Comparison of ENCODE assay signal across 11 mouse cellular contexts in genomic region chr5:149272535-149272934, GRCm38 (mm10). TPM values are rescaled to one million over a fixed set of nuclear protein-coding genes. Genes with fewer than 3 reads are reported as not detected.
DNase-seq lines count a peak whose midpoint lies in the region; ATAC-seq and TF ChIP-seq lines count a peak whose summit lies in the region.
"Had no signal": no experiment of that assay in that cellular context is flagged by ENCODE, and none has a peak within 500 bp of the region (broad histone marks: within the 10 kb centered on the region; RNA-seq: fewer than 3 reads in every experiment).

No protein-coding gene starts in this region.

- peak; percentile 62 for DNase-seq in layer of hippocampus, adult 9-11 months
- DNase-seq in layer of hippocampus, postnatal 14 days (ENCODE audit: low spot score in 2 of 2): no peak
- DNase-seq in embryonic facial prominence, embryonic 10.5 days (ENCODE audit: low spot score): no peak
- peak; percentile 60 for DNase-seq in lung, postnatal 14 days
- DNase-seq in thymus, postnatal 14 days: peak; percentile 64
- no peak for DNase-seq in adrenal gland, postnatal 10 days
- DNase-seq in forebrain, postnatal 0 days: no peak
- DNase-seq: cerebellum, postnatal 10 days; kidney, postnatal 14 days had no signal

- peaks cover 6% of the 10 kb centered on the region; the same call in 1 of the 2 replicates for H3K9me3 ChIP-seq in embryonic facial prominence, embryonic 10.5 days
- 0 out of 2 replicates have a peak, but pooled peaks cover 4% of the 10 kb centered on the region for H3K9me3 ChIP-seq in forebrain, postnatal 0 days (ENCODE audit: low read length)

- H3K4me3 ChIP-seq in embryonic facial prominence, embryonic 10.5 days: no peak overlapping the region
- no peak overlapping the region for H3K4me3 ChIP-seq in forebrain, postnatal 0 days (ENCODE audit: low read depth, low read length)
- H3K4me3 ChIP-seq: limb, embryonic 12.5 days had no signal

- no peak for ATAC-seq in forebrain, postnatal 0 days

- 0 out of 2 replicates have a peak, but pooled peaks cover 5% of the 10 kb centered on the region for H3K4me1 ChIP-seq in embryonic facial prominence, embryonic 10.5 days
- no peaks in the 10 kb centered on the region for H3K4me1 ChIP-seq in forebrain, postnatal 0 days (ENCODE audit: insufficient read depth)
- H3K4me1 ChIP-seq: limb, embryonic 12.5 days had no signal

- no peaks in the 10 kb centered on the region for H3K27me3 ChIP-seq in embryonic facial prominence, embryonic 10.5 days (replicated peaks; ENCODE audit: low read depth, poor library complexity, severe bottlenecking)
- H3K27me3 ChIP-seq in forebrain, postnatal 0 days (ENCODE audit: insufficient read depth, low read length): no peaks in the 10 kb centered on the region
- H3K27me3 ChIP-seq: limb, embryonic 12.5 days had no signal

- no peak overlapping the region for H3K9ac ChIP-seq in forebrain, postnatal 0 days
- H3K9ac ChIP-seq: hindbrain, embryonic 14.5 days; limb, embryonic 12.5 days had no signal

- no peak for TF ChIP-seq CTCF in forebrain, postnatal 0 days (IDR thresholded peaks at IDR 0.05; ENCODE audit: low read depth)

- peak overlapping the region; percentile 14; the same call in 1 of the 2 replicates for H3K27ac ChIP-seq in embryonic facial prominence, embryonic 10.5 days (replicated peaks)
- no peak overlapping the region for H3K27ac ChIP-seq in forebrain, postnatal 0 days (ENCODE audit: low read depth, low read length)
- H3K27ac ChIP-seq: hindbrain, embryonic 14.5 days; limb, embryonic 12.5 days had no signal

- no peaks in the 10 kb centered on the region for H3K36me3 ChIP-seq in embryonic facial prominence, embryonic 10.5 days (replicated peaks)
- H3K36me3 ChIP-seq in forebrain, postnatal 0 days (ENCODE audit: insufficient read depth): no peaks in the 10 kb centered on the region
- H3K36me3 ChIP-seq: limb, embryonic 12.5 days had no signal

- WGBS in embryonic facial prominence, embryonic 10.5 days: 82% methylated on average over 4 of the region's 4 CpGs
- 89% methylated on average over 4 of the region's 4 CpGs for WGBS in forebrain, postnatal 0 days

- H3K4me2 ChIP-seq in forebrain, postnatal 0 days (ENCODE audit: low read depth): no peak overlapping the region
- H3K4me2 ChIP-seq: hindbrain, embryonic 14.5 days; limb, embryonic 12.5 days had no signal

RNA-seq across cellular contexts. Expression of gene Alox5ap, which starts 8.0 kb away (rescaled TPM):
- total RNA-seq in layer of hippocampus, postnatal 14 days (2021): 1 to 10 TPM; 7.6 to 7.9 TPM
- 5.5 and 5.8 TPM in 2 replicates for polyA plus RNA-seq in embryonic facial prominence, embryonic 10.5 days (2016; fragmentation: Nextera tagmentation; extraction: Ambion mirVana)
- 10 to 100 TPM; 10.3 to 15.3 TPM for total RNA-seq in adrenal gland, postnatal 10 days (2021)
- 3.4 and 11.6 TPM in 2 replicates for total RNA-seq in forebrain, postnatal 0 days (2014; rRNA removed)
- polyA plus RNA-seq in forebrain, postnatal 0 days (2015; fragmentation: Nextera tagmentation; extraction: Ambion mirVana): 10.8 and 13.3 TPM in 2 replicates

Comparison
In these comparisons a context has a peak if more than half of its experiments do, and no peak if none do; other contexts are left out.
1. DNase-seq: peak in layer of hippocampus, adult 9-11 months (single experiment), lung, postnatal 14 days (single experiment) and thymus, postnatal 14 days (single experiment); none in layer of hippocampus, postnatal 14 days (0 of 2), embryonic facial prominence, embryonic 10.5 days (single experiment), adrenal gland, postnatal 10 days (single experiment) and forebrain, postnatal 0 days (single experiment).